Mouse (Mus musculus): ENCODE measurements around the gene Ccr1l1. TPM values are rescaled to one million over a fixed set of nuclear protein-coding genes. Genes with fewer than 3 reads are reported as not detected.
A peak's percentile ranks its signal among the peaks of the same experiment; 100 is the strongest.

The Ccr1l1 gene
- polyA plus RNA-seq, 1 experiment = not detected

DNA sequence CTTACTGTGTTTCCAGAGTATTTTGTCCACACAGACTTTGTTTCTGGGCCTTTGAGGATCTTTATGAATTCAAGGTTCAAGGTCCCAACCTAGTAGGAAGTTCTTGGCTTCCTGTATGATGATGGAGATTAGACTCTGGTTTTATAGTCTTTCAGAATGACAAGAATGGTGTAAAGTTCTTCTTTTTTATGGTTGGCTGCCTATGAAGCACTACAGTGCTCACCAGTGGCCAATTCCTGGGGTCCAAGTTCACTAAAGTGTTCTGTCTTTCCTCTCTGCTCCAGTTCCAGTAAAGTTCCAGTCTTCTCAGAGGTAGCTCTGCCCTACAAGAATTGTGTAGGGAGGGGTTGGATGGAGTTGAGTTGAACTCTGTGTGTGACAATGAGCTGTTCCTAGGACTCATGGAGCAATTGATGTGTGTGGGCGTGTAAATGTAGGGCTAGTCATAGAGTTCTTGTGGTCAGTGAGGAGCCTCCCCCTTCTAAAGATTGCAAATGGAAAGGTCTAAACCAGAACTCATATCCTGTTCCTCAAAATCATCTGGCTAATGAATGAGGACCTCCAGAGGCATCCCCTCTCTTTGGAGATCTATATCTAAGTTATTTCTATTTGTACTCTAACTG is 9.8 kb downstream of the Ccr1l1 start, which contains the start of gene Ccr1:
Gene Ccr1 (minus strand): TSS at position 403 of the 623 bp plus-strand sequence.
- TF ChIP-seq GATA1 (IDR thresholded peaks at IDR 0.05; ENCODE audit: low read length) = no peak

DNA sequence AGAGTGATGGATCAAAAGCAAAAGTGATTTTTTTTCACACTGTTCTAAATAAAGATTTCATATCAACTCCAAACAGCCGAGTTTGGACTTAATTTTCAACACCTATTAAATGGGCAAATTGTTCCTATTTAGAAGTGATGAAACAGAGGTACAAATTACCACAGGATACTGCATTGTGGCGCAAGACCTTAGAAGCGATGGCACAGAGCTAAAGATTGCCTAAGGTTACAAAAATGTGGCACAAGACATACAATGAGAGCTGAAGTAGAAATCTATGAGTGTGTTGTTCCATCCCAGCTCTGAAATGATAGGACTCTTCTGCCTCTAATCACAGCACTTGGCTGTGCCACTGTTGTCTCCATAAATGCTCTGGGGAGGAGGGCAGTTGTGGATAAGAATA is 13.4 kb downstream of the Ccr1l1 start:
- TF ChIP-seq GATA1 (IDR thresholded peaks at IDR 0.05; ENCODE audit: low read length) = no peak

DNA sequence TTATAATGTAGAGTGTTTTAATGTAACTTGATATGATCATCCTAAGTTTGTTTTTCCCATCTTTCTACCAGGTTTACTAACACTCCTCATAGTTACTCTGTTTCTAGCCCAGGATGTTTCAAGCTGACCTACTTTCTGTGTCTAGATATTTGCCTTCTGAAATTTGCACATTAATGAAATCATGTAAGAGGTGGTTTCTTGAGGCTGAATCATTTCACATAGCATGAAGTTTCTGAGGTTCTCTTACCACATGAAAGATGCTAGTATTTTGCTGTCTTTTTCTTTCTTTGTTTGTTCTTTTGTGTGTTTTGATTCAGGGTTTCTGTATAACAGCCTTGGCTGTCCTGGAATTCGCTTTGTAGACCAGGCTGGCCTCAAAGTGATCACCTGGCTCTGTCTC is 18.0 kb downstream of the Ccr1l1 start:
- no peak for TF ChIP-seq GATA1 (IDR thresholded peaks at IDR 0.05; ENCODE audit: low read length)

- peak; percentile 18 for TF ChIP-seq GATA1 (IDR thresholded peaks at IDR 0.05; ENCODE audit: low read length)
Measured at GRCm38 (mm10) chr9:123957911-123958413, 20.2 kb downstream of the Ccr1l1 start.

- TF ChIP-seq GATA1 (IDR thresholded peaks at IDR 0.05; ENCODE audit: low read length) = no peak
Measured at GRCm38 (mm10) chr9:123956892-123957291, 21.3 kb downstream of the Ccr1l1 start.

GRCm38 (mm10) chr9:123953551-123953950 is 24.7 kb downstream of the Ccr1l1 start:
- TF ChIP-seq GATA1 (IDR thresholded peaks at IDR 0.05; ENCODE audit: low read length) = no peak

GRCm38 (mm10) chr9:123951176-123951575 is 27.0 kb downstream of the Ccr1l1 start:
- TF ChIP-seq GATA1 (IDR thresholded peaks at IDR 0.05; ENCODE audit: low read length) = peak; percentile 6

DNA sequence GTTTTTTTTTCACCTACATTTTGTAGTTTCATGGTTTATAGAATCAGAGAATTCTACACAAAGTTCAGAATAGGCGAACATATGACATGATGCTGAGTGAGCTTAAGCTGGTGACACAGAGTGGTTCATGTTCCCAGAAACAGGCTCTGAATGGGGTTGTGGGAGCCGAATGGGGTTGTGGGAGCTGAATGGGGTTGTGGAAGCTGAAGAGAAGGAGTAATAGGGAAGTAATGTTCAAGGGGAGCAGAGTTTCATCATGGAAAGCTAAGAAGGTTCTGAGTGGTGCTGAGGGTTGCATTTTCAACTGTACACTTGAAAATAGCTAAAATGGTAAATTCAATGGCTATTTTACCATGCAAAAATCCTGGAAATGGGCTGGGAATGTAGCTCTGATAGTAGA is 28.8 kb downstream of the Ccr1l1 start:
- TF ChIP-seq GATA1 (IDR thresholded peaks at IDR 0.05; ENCODE audit: low read length) = no peak

DNA sequence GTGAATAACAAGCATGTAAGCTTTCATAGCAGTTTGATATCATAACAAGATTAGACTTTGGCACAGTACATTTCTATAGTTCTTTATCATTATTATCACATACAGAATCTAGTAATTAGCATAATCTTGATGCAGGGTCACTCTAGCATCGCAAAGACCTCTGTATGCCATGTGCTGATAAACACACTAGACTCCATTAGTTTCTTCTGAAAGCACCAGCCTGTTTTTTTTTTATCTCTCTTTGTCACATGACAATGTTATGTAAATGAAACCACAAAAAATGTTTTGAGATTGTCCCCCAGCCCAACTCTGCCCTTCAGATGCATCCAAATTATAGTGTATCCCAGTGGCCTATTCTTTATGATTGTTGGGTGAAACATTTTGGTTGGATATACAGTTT is 30.4 kb downstream of the Ccr1l1 start:
- TF ChIP-seq GATA1 (IDR thresholded peaks at IDR 0.05; ENCODE audit: low read length) = peak; percentile 21

DNA sequence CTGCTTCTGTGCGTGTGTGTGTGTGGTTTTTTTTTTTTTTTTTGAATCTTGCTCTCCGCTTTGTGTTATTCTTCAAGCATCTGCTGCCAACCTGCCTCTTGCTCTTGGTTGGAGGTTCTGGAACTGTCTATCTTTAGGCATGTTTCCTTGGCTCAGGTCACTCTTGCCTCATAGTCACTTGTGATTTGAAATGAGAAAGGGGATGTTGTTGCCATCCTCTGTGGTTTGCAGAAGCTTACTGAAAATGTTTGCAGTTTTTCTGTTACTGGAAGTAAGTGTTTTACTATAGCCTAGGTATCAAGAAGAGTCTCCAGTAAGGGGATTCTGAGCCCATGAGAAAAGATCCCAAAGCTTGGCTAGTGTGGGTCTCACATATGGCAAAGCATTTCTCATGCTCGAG is 36.2 kb downstream of the Ccr1l1 start:
- TF ChIP-seq GATA1 (IDR thresholded peaks at IDR 0.05; ENCODE audit: low read length) = no peak

DNA sequence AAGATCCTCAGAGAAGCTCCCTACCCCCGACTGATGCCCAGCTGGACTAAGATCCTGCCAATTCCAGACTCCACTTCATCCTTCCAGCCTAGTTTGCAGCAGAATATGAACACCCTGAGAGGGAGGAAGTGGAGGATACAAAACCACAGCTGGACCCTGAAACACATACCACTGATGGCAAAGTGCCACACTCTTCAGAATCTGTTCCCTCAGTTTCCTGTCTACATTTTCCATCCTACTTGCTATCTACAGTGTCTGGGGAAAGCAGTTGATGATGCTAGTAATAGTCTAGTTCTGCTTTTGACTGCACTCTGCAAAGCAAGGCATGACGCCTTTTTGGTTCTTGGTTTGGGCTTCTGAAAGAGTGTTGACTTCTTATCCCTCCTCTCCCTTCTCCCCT is 36.9 kb downstream of the Ccr1l1 start:
- no peak for TF ChIP-seq GATA1 (IDR thresholded peaks at IDR 0.05; ENCODE audit: low read length)

DNA sequence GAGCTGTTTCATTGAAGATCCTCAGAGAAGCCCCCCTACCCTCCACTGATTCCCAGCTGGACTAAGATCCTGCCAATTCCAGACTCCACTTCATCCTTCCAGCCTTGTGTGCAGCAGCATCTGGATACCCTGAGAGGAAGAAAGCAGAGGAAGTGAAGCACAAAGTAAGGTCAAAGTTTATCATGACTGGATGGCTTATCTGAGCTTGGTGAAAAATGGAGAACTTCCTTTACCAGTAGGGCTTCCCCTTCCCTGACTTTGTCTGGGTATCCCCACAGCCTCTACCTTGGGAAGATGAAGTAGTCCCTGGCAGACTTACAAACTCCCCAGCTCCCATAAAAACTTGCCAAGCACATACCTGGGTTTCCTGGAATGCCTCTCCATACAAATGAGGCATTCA is 37.6 kb downstream of the Ccr1l1 start:
- no peak for TF ChIP-seq GATA1 (IDR thresholded peaks at IDR 0.05; ENCODE audit: low read length)

DNA sequence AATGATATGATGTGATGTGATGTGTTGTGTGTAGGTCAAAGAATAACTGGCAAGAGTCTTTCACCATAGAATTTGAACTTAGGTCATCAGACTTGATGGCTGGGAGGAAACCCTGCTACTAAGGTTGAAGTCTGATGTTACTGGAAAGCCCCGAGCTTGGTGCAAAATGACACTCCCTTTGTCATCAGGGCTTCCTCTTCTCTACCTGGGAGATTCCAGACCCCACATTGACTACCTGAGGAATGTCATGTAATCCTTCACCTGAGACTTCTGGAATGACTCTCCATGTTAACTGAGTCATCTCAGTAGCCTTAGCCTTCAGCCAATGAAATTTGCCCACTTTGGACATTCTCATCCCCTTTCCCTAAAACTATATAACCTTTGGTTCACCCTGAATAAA is 38.0 kb downstream of the Ccr1l1 start:
- no peak for TF ChIP-seq GATA1 (IDR thresholded peaks at IDR 0.05; ENCODE audit: low read length)

GRCm38 (mm10) chr9:123937989-123938388 is 40.2 kb downstream of the Ccr1l1 start:
- no peak for TF ChIP-seq GATA1 (IDR thresholded peaks at IDR 0.05; ENCODE audit: low read length)

DNA sequence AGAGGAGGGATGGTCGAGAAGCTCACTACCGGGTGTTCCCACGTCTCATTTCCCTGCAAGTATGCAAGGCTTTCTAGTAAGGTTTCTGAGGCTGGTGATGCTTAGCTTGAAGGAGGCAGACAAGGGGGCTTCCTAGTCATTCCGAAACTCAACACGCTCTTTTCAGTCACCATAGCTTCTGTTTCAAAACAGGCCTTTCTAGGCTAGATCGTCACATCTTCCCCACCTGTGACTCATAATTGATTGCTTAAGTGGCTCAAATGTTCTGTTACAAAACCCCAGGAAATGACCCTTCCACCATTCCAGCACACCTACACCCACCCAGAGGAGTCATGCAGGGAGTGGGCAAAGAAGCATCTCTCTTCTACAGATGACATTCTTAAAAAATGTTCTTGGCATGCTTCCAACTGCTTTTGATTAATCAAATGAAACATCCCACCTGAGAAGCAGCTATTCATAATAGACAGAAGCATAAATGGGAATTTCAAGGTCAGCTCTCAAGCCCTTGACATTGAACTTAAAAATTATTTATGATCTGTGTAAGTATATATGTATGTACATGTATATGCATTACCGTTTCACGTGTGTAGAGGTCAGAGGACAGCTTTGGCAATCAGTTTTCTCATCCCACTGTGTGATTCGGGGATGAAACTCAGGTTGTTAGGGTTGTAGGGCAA is 41.5 kb downstream of the Ccr1l1 start:
- TF ChIP-seq GATA1 (IDR thresholded peaks at IDR 0.05; ENCODE audit: low read length) = no peak

- TF ChIP-seq GATA1 (IDR thresholded peaks at IDR 0.05; ENCODE audit: low read length) = no peak
Measured at GRCm38 (mm10) chr9:123935776-123936175, 42.4 kb downstream of the Ccr1l1 start.

GRCm38 (mm10) chr9:123935346-123935745 is 42.9 kb downstream of the Ccr1l1 start:
- TF ChIP-seq GATA1 (IDR thresholded peaks at IDR 0.05; ENCODE audit: low read length) = no peak
